Mouse (Mus musculus): ENCODE data around the gene Stx4a. TPM values are rescaled to one million over a fixed set of nuclear protein-coding genes. Genes with fewer than 3 reads are reported as not detected.

Stx4a gene
- total RNA-seq, 1 experiment from 2014 or later = 82.4 TPM

DNA sequence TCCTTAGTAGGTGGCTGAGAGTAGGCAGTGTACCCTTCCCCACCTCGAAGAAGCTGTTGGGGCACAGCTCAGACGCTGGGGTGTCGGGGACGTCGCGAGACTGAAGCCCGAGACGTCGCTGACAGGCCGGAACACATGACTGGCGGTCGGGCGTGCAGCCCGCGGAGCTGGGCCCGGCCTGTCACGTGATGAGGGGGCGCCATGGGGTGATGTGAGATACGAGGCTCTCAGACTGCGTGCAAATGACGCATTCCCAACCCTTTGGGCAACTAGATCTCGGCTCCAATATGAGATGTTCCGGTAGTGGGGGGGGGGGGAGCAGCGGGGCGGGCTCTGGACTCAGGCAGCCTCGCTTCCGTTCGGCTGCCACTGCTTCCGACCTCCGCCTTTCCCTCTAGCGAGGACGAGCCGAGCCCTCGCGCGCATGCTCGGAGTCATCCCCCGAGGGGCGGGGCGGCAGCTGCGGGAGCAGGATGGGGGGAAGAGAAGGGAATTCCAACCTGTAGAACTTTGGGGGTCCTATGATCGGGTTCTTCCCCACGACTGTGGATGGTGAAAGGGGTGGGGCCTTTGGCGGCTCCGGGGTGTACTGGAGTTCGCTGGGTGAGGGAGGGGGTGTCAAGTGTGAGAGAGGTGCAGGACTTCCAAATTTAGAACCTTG lies 17.4 kb downstream of the Stx4a start:
- ATAC-seq (replicated peaks in 1 of 2; ENCODE audit: insufficient read depth in 1 of 2, low FRiP score in 2 of 2, low TSS enrichment in 1 of 2, low read depth in 1 of 2, poor library complexity in 2 of 2, severe bottlenecking in 2 of 2) = peak; percentile 80 to 84

DNA sequence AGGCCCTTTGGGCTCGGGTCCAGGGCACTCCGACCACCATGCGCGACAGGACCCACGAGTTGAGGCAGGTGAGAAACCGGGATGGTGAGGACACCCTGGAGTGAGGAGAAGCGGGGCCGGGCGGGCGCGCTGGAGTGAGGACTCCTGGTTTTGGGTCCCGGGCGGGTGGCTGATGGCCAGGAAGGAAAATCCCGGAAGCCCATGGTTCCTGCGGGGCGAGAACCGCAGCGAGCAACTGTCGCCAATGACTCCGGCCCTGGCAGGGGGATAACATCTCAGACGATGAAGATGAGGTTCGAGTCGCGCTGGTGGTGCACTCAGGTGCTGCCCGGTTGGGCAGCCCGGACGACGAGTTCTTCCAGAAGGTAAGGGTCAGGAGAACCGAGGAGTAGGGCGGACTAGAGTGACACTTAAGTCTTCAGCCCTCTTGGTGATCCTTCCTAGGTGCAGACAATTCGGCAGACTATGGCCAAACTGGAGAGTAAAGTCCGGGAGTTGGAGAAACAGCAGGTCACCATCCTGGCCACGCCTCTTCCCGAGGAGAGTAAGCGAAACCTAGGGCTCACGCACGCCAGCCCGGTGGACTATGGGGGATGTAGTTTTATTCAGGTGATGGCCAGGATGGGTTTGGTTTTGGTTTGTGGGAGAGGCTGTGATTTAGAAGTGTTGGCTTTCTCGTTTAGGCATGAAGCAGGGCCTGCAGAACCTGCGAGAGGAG lies 18.1 kb downstream of the Stx4a start:
- peak; percentile 68 for ATAC-seq (replicated peaks in 1 of 2; ENCODE audit: insufficient read depth in 1 of 2, low FRiP score in 2 of 2, low TSS enrichment in 1 of 2, low read depth in 1 of 2, poor library complexity in 2 of 2, severe bottlenecking in 2 of 2)

DNA sequence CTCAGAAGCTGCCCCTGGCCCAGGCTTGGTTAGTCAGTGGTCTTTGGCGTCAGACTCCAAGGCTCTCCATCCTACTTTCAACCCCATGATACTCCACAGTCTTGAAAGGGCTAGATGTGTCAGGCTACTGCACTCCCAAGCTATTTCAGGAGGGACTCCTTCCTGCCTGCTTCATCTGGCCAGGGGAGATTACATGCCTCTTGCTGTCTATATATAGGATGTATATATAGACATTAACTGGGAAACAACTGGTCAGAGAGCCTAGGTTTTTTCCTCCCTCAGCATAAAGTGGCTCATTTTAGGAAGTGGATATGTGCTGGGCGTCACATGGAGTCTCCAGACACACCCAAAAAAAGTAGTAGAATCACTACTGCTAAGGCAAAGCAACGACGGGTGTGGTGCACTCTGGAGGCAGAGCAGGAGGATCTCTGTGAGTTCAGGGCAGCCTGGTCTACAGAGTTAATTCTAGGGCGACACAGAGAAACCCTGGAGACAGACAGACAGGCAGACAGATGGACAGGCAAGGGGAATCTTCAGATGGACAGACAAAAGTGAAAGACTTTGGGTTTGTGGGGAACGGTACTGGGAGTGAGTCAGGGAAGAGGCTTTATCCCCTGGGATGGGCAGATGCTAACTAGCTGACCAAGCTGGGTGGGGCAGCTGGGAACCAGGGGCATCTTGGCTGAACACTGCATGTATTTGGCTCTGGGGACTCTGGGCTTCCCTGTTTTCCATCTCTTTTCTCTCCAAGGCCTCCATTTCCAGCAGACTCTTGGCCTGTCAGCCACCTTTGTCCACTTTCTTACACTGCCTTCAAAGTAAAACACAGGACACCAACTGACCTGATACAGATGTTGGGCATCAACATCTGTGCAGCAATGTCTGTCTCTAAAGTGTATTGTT lies 26.1 kb downstream of the Stx4a start:
- no peak for ATAC-seq (replicated peaks in 1 of 2; ENCODE audit: insufficient read depth in 1 of 2, low FRiP score in 2 of 2, low TSS enrichment in 1 of 2, low read depth in 1 of 2, poor library complexity in 2 of 2, severe bottlenecking in 2 of 2)

- ATAC-seq (replicated peaks in 1 of 2; ENCODE audit: insufficient read depth in 1 of 2, low FRiP score in 2 of 2, low TSS enrichment in 1 of 2, low read depth in 1 of 2, poor library complexity in 2 of 2, severe bottlenecking in 2 of 2) = no peak
Measured at GRCm38 (mm10) chr7:127850906-127851305, 26.8 kb downstream of the Stx4a start.

GRCm38 (mm10) chr7:127858258-127858657 lies 34.2 kb downstream of the Stx4a start:
- ATAC-seq (replicated peaks in 1 of 2; ENCODE audit: insufficient read depth in 1 of 2, low FRiP score in 2 of 2, low TSS enrichment in 1 of 2, low read depth in 1 of 2, poor library complexity in 2 of 2, severe bottlenecking in 2 of 2) = 0 out of 4 replicates have a peak, but pooled peaks of 1 of the 2 experiments have one; percentile 25

DNA sequence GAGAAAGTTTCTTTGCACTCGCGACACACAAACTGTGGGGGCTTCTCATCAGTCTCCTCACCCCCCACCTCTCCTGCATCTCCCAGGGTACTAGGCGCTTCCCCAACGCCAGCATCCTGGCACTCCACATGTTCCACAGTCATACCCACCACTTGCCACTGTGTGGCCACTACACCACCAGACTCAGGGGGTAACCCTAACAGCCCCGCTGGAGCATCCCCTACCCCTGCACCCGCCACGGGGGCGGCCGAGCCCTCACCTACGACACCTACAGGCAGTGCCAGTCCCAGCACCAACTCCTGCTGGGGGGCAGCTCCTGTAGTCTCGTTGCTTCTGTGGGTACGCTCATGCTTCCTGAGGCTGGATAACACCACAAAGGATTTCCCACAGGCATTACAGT lies 42.3 kb downstream of the Stx4a start:
- ATAC-seq (replicated peaks in 1 of 2; ENCODE audit: insufficient read depth in 1 of 2, low FRiP score in 2 of 2, low TSS enrichment in 1 of 2, low read depth in 1 of 2, poor library complexity in 2 of 2, severe bottlenecking in 2 of 2) = no peak

- no peak; a peak in 1 of 4 replicates for ATAC-seq (replicated peaks in 1 of 2; ENCODE audit: insufficient read depth in 1 of 2, low FRiP score in 2 of 2, low TSS enrichment in 1 of 2, low read depth in 1 of 2, poor library complexity in 2 of 2, severe bottlenecking in 2 of 2)
Measured at GRCm38 (mm10) chr7:127867641-127868040, 43.5 kb downstream of the Stx4a start.

DNA sequence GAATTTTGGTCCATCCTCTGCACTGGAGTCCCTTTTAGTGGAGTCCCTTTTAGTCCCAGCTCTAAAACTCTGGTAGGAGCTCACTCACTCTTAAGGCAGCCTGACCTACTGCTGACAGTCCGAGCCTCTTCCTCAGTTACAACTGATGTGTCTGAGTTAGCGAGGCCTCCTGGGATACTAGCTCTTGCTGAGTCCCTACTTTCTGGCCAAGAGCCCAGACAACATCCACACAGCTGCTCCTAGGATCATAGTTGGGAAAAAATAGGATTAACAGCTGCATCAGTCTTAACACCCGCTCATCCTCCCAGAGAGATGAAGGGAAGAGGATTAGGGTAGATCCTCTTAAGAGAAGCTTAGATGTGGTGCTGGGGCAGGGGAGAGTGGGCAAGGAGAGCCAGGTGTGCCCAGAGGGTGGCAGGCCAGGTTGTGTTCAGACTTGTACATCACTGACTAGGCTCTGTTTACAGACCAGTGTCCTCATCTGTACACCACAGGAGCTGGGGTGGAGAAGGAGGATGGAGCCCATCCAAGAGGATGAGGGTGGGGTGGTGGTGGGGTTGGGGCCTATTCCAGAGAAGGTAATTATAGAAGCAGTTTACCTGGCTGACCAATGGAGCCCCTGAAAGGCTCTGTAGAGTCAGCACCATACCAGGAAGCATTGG lies 45.2 kb downstream of the Stx4a start:
- ATAC-seq (replicated peaks in 1 of 2; ENCODE audit: insufficient read depth in 1 of 2, low FRiP score in 2 of 2, low TSS enrichment in 1 of 2, low read depth in 1 of 2, poor library complexity in 2 of 2, severe bottlenecking in 2 of 2) = no peak

GRCm38 (mm10) chr7:127870136-127870821 lies 46.2 kb downstream of the Stx4a start:
- no peak for ATAC-seq (replicated peaks in 1 of 2; ENCODE audit: insufficient read depth in 1 of 2, low FRiP score in 2 of 2, low TSS enrichment in 1 of 2, low read depth in 1 of 2, poor library complexity in 2 of 2, severe bottlenecking in 2 of 2)

- peak in 1 of 2 experiments; percentile 22; a peak in 1 of 4 replicates for ATAC-seq (replicated peaks in 1 of 2; ENCODE audit: insufficient read depth in 1 of 2, low FRiP score in 2 of 2, low TSS enrichment in 1 of 2, low read depth in 1 of 2, poor library complexity in 2 of 2, severe bottlenecking in 2 of 2)
Measured at GRCm38 (mm10) chr7:127874812-127875626, 50.9 kb downstream of the Stx4a start.

GRCm38 (mm10) chr7:127875627-127876001 lies 51.5 kb downstream of the Stx4a start:
- peak; percentile 60 to 66 for ATAC-seq (replicated peaks in 1 of 2; ENCODE audit: insufficient read depth in 1 of 2, low FRiP score in 2 of 2, low TSS enrichment in 1 of 2, low read depth in 1 of 2, poor library complexity in 2 of 2, severe bottlenecking in 2 of 2)

GRCm38 (mm10) chr7:127876041-127876466 lies 52.0 kb downstream of the Stx4a start, which contains the start of gene Zfp646:
Gene Zfp646, plus strand, starts transcription at chr7:127876221.
- peak; percentile 28 to 69 for ATAC-seq (replicated peaks in 1 of 2; ENCODE audit: insufficient read depth in 1 of 2, low FRiP score in 2 of 2, low TSS enrichment in 1 of 2, low read depth in 1 of 2, poor library complexity in 2 of 2, severe bottlenecking in 2 of 2)

GRCm38 (mm10) chr7:127876467-127877348 lies 52.6 kb downstream of the Stx4a start, which contains the start of gene Zfp668:
Gene Zfp668, minus strand, starts transcription at chr7:127876828.
- ATAC-seq (replicated peaks in 1 of 2; ENCODE audit: insufficient read depth in 1 of 2, low FRiP score in 2 of 2, low TSS enrichment in 1 of 2, low read depth in 1 of 2, poor library complexity in 2 of 2, severe bottlenecking in 2 of 2) = peak; percentile 35 to 65

DNA sequence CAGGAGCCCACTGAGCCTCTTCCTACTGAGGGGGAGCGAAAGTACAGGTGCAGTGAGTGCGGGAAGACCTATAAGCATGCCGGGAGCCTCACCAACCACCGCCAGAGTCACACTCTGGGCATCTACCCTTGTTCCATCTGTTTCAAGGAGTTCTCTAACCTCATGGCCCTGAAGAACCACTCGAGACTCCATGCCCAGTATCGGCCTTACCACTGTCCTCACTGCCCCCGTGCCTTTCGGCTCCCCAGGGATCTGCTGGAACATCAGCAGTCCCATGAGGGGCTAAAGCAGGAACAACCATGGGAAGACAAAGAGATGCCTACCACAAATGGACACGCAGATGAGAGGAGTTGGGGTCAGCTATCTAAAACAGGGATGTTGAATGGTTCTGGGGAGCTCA lies 55.2 kb downstream of the Stx4a start:
- ATAC-seq (replicated peaks in 1 of 2; ENCODE audit: insufficient read depth in 1 of 2, low FRiP score in 2 of 2, low TSS enrichment in 1 of 2, low read depth in 1 of 2, poor library complexity in 2 of 2, severe bottlenecking in 2 of 2) = no peak

DNA sequence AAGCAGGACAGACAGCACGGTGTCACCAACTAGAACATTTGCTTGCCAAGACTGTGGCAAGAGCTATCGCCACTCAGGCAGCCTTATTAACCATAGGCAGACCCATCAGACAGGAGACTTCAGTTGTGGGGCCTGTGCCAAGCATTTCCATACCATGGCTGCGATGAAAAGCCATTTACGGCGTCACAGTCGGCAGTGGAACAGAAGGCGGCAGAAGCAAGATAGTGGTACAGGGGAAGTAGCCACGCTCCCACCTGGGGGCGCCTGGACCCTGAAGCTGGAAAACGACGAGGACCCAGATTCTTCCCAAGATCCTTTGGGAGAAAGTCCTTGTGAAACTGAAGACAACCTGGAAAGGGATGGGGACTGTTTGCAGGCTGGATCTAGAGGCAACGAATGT lies 56.3 kb downstream of the Stx4a start:
- ATAC-seq (replicated peaks in 1 of 2; ENCODE audit: insufficient read depth in 1 of 2, low FRiP score in 2 of 2, low TSS enrichment in 1 of 2, low read depth in 1 of 2, poor library complexity in 2 of 2, severe bottlenecking in 2 of 2) = no peak

Data from hematopoietic stem cell, adult 5-6 weeks (primary cell).